Mouse (Mus musculus) CD8-positive naive resting alpha-beta T cell, adult 2 months (primary cell): ENCODE measurements at regions not wholly inside any gene's neighbourhood (a gene's known extent, or its start where the extent isn't known, plus 50 kb on each side); places are given as distances from the start of the nearest gene placed in this dataset.
A peak's percentile ranks its signal among the peaks of the same experiment; 100 is the strongest.

Experiments
- DNase-seq, 2 experiments: peaks; one replicate each; pipeline ENCODE4 v3.0.0; 2022; ENCODE audit warnings: low read depth in 2 of 2, low spot score in 2 of 2

- DNase-seq, result no peak
Observed at GRCm38 (mm10) chr3:130891310-130891709, 161.1 kb upstream of the Rpl34 start.

GRCm38 (mm10) chr3:130888587-130888986 lies 158.4 kb upstream of the Rpl34 start:
- no peak for DNase-seq

- DNase-seq, result peak; percentile 54 to 67
Observed at GRCm38 (mm10) chr3:130887540-130888312, 157.5 kb upstream of the Rpl34 start.

- no peak for DNase-seq
Observed at GRCm38 (mm10) chr3:130885974-130886373, 155.8 kb upstream of the Rpl34 start.

- DNase-seq, result no peak
Observed at GRCm38 (mm10) chr3:130884393-130884792, 154.2 kb upstream of the Rpl34 start.

- DNase-seq, result no peak
Observed at GRCm38 (mm10) chr3:130883928-130884327, 153.7 kb upstream of the Rpl34 start.

GRCm38 (mm10) chr3:130883319-130883718 lies 153.1 kb upstream of the Rpl34 start:
- no peak for DNase-seq

- DNase-seq, result no peak
Observed at GRCm38 (mm10) chr3:130880482-130880881, 150.3 kb upstream of the Rpl34 start.

GRCm38 (mm10) chr3:130879463-130879862 lies 149.3 kb upstream of the Rpl34 start:
- DNase-seq, result no peak

GRCm38 (mm10) chr3:130878834-130879233 lies 148.6 kb upstream of the Rpl34 start:
- DNase-seq, result no peak

- no peak for DNase-seq
Observed at GRCm38 (mm10) chr3:130877981-130878380, 147.8 kb upstream of the Rpl34 start.

GRCm38 (mm10) chr3:130873745-130874144 lies 143.5 kb upstream of the Rpl34 start:
- no peak for DNase-seq

GRCm38 (mm10) chr3:130866952-130867632 lies 136.9 kb upstream of the Rpl34 start:
- no peak for DNase-seq

GRCm38 (mm10) chr3:130864783-130865182 lies 134.6 kb upstream of the Rpl34 start:
- DNase-seq, result no peak

GRCm38 (mm10) chr3:130863376-130863775 lies 133.2 kb upstream of the Rpl34 start:
- DNase-seq, result no peak

- no peak for DNase-seq
Observed at GRCm38 (mm10) chr3:130860315-130860714, 130.1 kb upstream of the Rpl34 start.

GRCm38 (mm10) chr3:130853866-130854265 lies 123.7 kb upstream of the Rpl34 start:
- no peak for DNase-seq

- DNase-seq, result no peak
Observed at GRCm38 (mm10) chr3:130850766-130851308, 120.6 kb upstream of the Rpl34 start.

GRCm38 (mm10) chr3:130841755-130842154 lies 111.6 kb upstream of the Rpl34 start:
- DNase-seq, result no peak

- DNase-seq, result no peak
Observed at GRCm38 (mm10) chr3:130839924-130840440, 109.8 kb upstream of the Rpl34 start.

- no peak for DNase-seq
Observed at GRCm38 (mm10) chr3:130838626-130839422, 108.6 kb upstream of the Rpl34 start.
